Mouse (Mus musculus) adrenal gland, postnatal 4 days (tissue): Measurements from ENCODE around the gene Gm21915. TPM values are rescaled to one million over a fixed set of nuclear protein-coding genes. Genes with fewer than 3 reads are reported as not detected.

Source experiments
- DNase-seq, 2 experiments: peaks; one replicate each; pipeline ENCODE4 v3.0.0; 2021 to 2022; ENCODE audit warnings: low spot score in 2 of 2, mixed read lengths in 2 of 2
- total RNA-seq, 2 experiments: library from RNA; stranded (reverse); gene quantifications; 2 replicates each; pipeline ENCODE4 v1.2.3; 2021

Gene Gm21915
- total RNA-seq, 2 experiments from 2014 or later = not detected

DNA sequence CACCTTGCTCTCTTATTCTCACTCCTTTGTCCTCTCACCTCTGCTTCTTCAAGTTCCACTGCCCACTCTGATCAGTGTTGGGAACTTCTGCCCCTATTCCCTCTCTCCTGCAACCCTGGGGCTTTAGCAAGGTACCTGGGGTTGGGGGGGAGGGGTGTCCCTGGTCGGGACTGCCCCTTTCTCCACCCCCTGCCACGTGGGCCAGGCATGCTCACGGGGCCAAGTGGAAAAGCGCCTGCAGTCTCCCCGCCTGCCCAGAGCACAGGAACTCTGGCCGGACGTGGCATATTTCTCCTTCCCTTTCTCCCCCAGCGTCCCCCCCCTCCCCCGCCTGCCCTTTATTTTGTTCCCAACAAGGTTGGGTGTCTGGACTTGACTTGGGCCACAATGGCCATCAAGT lies 17.7 kb upstream of the Gm21915 start:
- DNase-seq = no peak

DNA sequence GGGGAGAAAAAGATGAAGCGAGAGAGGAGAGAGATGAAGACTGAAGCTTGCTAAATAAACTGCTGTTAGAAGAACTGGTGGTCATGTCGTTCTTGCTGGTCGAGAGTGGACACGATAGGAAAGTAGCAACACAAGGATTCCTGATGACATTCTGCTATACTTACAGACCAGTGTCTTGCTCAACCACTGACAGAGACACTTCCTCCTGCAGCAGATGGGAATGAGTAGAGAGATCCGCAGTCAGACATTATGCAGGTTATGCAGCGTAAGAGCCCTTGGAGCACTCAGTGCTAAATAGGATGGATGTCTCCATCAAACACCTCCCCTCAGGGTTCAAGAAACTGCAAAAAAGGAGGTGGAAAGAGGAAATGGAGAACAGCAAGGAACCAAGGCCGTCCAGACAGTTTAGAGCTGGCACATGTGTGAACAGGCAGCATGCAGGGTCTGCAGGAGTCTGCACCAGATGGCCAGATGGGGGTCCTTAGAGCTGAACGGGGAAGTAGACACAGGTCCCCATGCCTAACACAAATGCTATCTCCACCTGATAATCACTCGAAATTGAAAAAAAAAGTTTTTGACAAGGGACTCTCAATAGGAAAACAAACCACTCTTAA lies 4.1 kb upstream of the Gm21915 start:
- no peak for DNase-seq

GRCm38 (mm10) chr9:40671323-40671930 lies 1.0 kb downstream of the Gm21915 start:
- no peak for DNase-seq

GRCm38 (mm10) chr9:40675203-40675958 lies 5.0 kb downstream of the Gm21915 start:
- no peak for DNase-seq

- DNase-seq = no peak
These were observed 8.2 kb downstream of the Gm21915 start for GRCm38 (mm10) chr9:40678653-40679052.

GRCm38 (mm10) chr9:40685801-40686420 lies 15.5 kb downstream of the Gm21915 start, which contains the start of gene Clmp:
TSS of gene Clmp (plus strand) at chr9:40685962.
- DNase-seq = no peak

DNA sequence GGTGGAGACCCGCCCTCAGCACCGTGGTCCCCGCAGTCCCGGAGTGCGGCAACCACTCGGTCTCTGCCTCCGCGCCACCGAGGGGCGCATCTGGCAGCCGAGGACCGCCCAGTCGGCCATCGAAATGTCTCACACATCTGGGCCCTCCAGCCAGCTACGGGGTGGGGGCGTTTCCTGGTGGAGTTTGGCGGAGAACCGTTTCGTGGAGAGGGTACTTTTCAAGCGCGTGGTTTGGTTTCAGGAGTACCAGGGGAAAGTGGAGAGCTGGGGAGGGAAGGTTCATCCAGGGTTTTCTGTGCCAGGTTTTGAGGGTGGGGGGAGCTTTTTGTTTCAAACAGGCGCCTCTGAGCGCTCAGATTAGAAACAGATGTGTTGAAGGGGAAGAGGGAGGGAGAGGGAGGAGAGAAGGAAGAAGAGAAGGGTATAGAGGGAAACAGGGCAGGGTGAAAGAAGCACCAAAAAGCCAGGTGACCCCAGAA lies 16.0 kb downstream of the Gm21915 start:
- no peak for DNase-seq

DNA sequence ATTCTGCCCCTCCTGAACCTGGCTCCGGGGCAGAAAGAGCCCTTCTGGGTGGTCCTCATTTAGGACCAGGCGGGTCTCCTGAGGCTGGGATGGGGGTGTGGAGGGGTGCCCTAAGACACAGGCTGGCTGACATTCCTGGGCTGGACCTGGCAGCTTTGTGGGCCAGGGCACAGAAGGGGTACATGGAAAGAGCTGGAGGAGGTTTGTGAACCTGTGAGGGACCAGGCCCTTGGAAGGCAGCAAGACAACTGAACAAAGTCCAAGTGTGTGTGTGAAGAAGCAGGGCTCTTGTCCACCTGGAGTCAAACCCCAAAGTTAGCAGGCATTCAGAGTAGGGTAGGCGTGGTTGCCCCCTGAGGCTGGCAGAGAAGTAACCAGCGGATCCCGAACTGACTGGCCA lies 16.6 kb downstream of the Gm21915 start:
- no peak for DNase-seq

- no peak for DNase-seq
These were observed 17.1 kb downstream of the Gm21915 start for GRCm38 (mm10) chr9:40687553-40687952.

DNA sequence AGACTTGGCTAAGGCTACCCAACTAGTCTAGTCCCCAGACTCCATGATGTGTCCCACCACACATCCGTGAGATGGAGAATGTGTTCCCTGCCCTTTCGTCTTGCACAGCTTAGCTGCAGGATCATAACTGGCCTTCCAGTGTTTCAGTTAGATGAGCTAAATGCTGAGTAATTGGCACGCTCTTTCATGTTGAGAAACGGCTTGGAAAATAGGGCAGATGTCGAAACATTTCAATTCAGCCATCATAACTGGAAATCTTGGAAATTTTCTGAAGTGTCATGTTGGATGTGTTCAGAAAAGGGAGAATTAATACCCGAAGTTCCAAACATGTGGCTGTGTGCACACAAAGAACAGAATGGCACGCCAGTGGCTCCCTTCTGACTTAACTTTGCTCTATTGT lies 20.1 kb downstream of the Gm21915 start:
- no peak for DNase-seq

- no peak for DNase-seq
These were observed 22.6 kb downstream of the Gm21915 start for GRCm38 (mm10) chr9:40693026-40693425.

DNA sequence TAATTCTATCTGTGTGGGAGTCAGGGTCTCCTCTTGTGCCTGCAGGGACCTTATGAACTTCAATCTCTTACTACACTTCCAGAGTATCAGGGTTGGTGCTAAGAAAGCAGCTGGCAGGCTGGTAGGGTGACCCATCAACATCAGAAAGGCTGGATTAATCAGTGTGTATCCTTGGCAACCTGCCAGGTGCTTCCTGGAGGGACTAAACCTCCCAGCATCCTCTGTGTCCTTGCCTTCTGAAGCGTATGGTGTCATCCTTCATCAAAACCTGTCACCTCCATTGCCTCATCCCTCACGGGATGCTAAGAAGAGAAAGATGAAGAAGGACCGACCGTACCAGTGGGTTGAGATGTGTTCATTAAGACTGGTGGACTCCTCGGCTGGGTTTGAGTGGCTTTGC lies 23.4 kb downstream of the Gm21915 start:
- DNase-seq = no peak

- no peak for DNase-seq
These were observed 23.9 kb downstream of the Gm21915 start for GRCm38 (mm10) chr9:40694284-40694683.

DNA sequence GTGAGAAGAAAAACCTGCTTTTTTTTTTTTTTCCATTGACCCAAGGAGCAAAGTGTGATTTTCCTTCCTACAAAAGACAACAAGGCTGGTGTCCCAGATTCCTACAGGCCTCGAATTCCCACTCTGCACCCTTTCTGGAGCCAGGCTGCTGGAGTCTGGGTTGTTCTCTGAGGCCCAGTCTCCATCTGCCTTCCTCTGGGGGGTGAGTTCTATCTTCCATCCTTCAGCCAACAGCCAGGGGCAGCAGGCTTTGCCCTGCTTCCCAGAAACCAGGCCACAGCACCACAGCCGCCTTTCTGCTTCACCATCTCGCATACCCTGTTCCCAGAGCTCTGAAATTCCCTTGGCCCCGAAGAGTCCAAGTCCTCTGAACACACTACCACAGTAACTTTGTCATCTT lies 25.7 kb downstream of the Gm21915 start:
- DNase-seq = no peak

GRCm38 (mm10) chr9:40699194-40699593 lies 28.8 kb downstream of the Gm21915 start:
- DNase-seq = no peak

GRCm38 (mm10) chr9:40700253-40700652 lies 29.8 kb downstream of the Gm21915 start:
- DNase-seq = no peak

- DNase-seq = no peak
These were observed 34.2 kb downstream of the Gm21915 start for GRCm38 (mm10) chr9:40704364-40705276.

GRCm38 (mm10) chr9:40708448-40709140 lies 38.2 kb downstream of the Gm21915 start:
- DNase-seq = no peak

DNA sequence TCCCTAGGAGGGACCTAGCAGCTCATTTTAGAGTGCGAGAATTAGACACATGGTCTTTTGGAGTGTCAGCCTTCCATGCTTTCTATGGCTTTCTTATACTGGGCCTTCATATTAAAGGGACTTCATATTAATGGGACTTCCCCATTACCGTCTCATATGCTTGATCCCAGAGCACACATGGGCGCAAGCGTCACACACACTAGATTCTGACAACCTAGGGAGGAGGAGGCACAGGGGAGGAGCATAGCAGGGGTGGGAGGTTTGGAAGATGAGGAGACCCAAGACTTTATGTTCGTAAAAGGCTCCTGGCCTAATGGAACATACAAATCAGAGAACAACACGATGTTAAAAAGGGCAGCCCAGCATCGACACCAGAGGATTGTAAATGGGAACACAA lies 38.7 kb downstream of the Gm21915 start:
- DNase-seq = no peak

GRCm38 (mm10) chr9:40709587-40709986 lies 39.2 kb downstream of the Gm21915 start:
- DNase-seq = no peak
